Mouse (Mus musculus): ENCODE measurements around the gene Tmbim6.

The Tmbim6 gene

DNA sequence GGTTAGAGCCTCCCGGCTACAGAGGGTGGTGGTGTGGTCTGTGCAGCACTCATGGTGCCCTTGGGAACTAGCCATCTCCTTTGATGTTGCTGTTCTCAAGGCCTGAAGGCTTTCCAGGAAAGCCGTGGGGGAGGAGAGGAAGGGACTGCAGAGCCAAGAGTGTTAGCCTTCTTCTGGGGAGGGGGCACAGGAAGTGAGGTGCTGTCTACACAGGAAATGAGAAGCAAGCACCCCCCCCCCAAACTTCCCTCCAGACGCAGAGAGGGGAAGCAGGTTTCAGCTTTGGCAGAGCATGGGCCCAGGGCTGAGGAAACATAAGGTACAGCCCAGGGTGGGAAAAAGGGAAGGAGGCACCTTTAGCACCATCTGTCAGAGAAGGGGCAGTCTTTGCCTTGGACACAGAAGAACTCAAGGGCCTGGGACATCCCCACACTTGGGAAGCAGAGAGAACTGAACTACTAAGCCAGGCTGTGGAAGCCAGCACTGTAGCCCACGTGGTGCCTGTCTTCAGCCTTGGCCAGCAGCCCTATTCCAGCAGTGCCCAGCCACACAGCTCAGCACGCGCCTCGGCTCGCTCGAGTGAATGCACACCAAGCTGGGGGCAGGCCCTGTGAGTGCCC, 56.6 kb downstream of the Tmbim6 start:
- DNase-seq (ENCODE audit: extremely low read depth, low read depth, low spot score) = no peak

- no peak for DNase-seq (ENCODE audit: extremely low read depth, low read depth, low spot score)
These were observed 57.1 kb downstream of the Tmbim6 start for GRCm38 (mm10) chr15:99449751-99450280.

- DNase-seq (ENCODE audit: extremely low read depth, low read depth, low spot score) = no peak
These were observed 60.6 kb downstream of the Tmbim6 start for GRCm38 (mm10) chr15:99453153-99453900.

DNA sequence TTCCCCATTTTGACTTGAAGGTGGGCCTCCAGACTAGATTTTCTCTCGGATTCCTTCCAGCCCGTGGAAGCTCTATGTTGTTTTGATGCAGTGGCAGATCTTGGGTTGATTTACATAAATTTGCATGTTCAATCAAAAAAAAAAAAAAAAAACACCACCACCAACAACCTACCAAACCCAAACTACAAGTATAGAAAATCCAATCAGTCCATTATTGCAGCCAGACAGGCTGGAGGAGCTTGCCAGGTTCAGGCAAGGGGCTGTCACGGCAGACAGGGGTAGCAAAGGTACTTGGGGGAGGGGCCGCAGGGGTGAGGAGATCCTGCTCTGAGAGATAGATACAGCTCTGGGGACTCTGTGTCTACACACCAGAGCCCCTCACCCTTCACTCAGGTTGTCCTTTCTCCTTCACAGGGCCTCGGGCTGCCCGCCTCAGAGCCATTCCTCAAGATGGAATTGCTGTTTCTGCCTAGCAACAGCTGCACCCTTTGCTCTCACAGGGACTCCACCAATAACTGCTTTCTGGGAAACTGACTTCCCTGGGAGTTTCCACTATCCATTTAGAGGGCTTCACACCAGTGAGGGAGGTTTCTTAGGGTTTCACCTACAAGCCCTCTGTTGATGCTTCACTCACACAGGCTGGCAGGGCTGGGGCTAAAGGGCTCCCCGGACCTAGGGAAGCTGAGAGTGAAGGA, 62.0 kb downstream of the Tmbim6 start:
- no peak for DNase-seq (ENCODE audit: extremely low read depth, low read depth, low spot score)

DNA sequence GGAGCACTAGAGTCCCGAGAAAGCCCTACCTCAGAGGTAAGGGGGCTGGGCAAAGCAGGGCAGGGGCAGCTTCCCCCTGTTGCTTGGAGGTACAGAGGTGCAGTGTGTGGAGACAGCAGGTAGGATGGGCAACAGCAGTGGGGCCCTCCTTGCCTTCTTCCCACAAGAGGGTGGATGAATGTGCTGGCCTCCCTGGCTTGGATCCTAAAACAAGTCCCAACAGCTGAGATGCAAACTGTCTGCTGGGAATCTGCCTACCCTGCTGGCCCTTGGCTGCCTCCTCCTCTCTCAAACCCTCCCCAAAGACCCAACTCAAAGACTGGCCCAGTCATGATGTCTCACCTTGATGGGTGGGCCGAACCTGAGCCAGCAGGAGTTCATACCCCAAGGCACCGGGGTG, 62.7 kb downstream of the Tmbim6 start:
- DNase-seq (ENCODE audit: extremely low read depth, low read depth, low spot score) = no peak

DNA sequence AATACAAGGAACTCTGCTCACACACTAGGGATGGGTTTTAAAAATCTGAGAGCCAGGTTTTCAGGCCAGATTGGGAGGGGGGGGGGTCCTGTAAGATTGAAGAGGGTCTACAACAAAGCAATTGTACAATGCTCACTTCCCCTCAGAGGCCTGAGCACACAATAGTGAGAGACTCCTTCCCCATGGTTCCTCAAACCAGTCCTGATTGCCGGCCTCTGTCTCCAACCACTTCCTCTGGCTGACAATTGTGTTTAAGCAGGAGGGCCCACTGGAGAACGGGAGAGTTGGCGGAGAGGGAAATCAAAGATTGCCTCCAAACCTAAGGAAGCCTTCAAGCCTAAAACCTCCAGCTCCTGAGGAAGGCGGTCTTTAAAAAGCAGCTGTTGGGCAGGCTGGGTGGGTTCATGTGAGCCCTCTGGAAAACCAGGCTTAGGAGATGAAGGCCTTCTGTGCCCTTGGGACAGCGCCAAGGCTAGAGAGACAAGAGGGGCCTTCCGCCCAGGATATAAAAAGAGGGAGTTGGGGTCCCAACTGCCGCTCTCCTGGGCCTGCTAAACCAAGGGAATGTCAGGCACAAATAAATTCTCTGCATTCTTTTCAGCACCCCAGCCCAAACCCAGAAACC, 63.8 kb downstream of the Tmbim6 start:
- DNase-seq (ENCODE audit: extremely low read depth, low read depth, low spot score) = no peak

- DNase-seq (ENCODE audit: extremely low read depth, low read depth, low spot score) = no peak
These were observed 64.4 kb downstream of the Tmbim6 start for GRCm38 (mm10) chr15:99456963-99457605.

- no peak for DNase-seq (ENCODE audit: extremely low read depth, low read depth, low spot score)
These were observed 65.1 kb downstream of the Tmbim6 start, which contains the start of gene Nckap5l for GRCm38 (mm10) chr15:99457606-99458401. TSS of gene Nckap5l (minus strand) at chr15:99457748.

All from fat pad, adult 2 months (tissue).